Mouse (Mus musculus): ENCODE data around the gene Gpr3. TPM values are rescaled to one million over a fixed set of nuclear protein-coding genes. Genes with fewer than 3 reads are reported as not detected.

Gene Gpr3
- polyA plus RNA-seq, 1 experiment from 2014 or later: 2.5 TPM

GRCm38 (mm10) chr4:133172451-133172850 lies 39.9 kb downstream of the Gpr3 start:
- H3K9ac ChIP-seq (replicated peaks; ENCODE audit: low read depth, low read length): no peak overlapping the region
- no peaks in the 10 kb centered on the region for H3K36me3 ChIP-seq (ENCODE audit: control insufficient read depth, insufficient read depth, low read length)
- H3K4me2 ChIP-seq (ENCODE audit: low read depth, low read length): no peak overlapping the region
- H3K4me3 ChIP-seq (ENCODE audit: low read depth, low read length): no peak overlapping the region
- no peaks in the 10 kb centered on the region for H3K27me3 ChIP-seq (ENCODE audit: control insufficient read depth, insufficient read depth, low read length)
- no peak overlapping the region for H3K27ac ChIP-seq (ENCODE audit: low read depth, low read length)
- H3K9me3 ChIP-seq (ENCODE audit: control insufficient read depth, low read length): no peaks in the 10 kb centered on the region
- 94% methylated on average over 4 of the region's 4 CpGs for WGBS
- H3K4me1 ChIP-seq (ENCODE audit: control insufficient read depth, insufficient read depth, low read length): peaks cover 16% of the 10 kb centered on the region
- ATAC-seq (ENCODE audit: low read depth): no peak

- H3K36me3 ChIP-seq (ENCODE audit: control insufficient read depth, insufficient read depth, low read length): no peaks in the 10 kb centered on the region
- H3K9me3 ChIP-seq (ENCODE audit: control insufficient read depth, low read length): no peaks in the 10 kb centered on the region
- H3K4me1 ChIP-seq (ENCODE audit: control insufficient read depth, insufficient read depth, low read length): peaks cover 1% of the 10 kb centered on the region; the same call in 1 of the 2 replicates
- H3K9ac ChIP-seq (replicated peaks; ENCODE audit: low read depth, low read length): no peak overlapping the region
- no peaks in the 10 kb centered on the region for H3K27me3 ChIP-seq (ENCODE audit: control insufficient read depth, insufficient read depth, low read length)
- no peak overlapping the region for H3K4me3 ChIP-seq (ENCODE audit: low read depth, low read length)
- H3K4me2 ChIP-seq (ENCODE audit: low read depth, low read length): no peak overlapping the region
- no peak for ATAC-seq (ENCODE audit: low read depth)
- no peak overlapping the region for H3K27ac ChIP-seq (ENCODE audit: low read depth, low read length)
Observed at GRCm38 (mm10) chr4:133170616-133171015, 41.7 kb downstream of the Gpr3 start.

- H3K27ac ChIP-seq (ENCODE audit: low read depth, low read length): no peak overlapping the region
- H3K4me2 ChIP-seq (ENCODE audit: low read depth, low read length): no peak overlapping the region
- WGBS: 76% methylated on average over 3 of the region's 3 CpGs
- no peaks in the 10 kb centered on the region for H3K4me1 ChIP-seq (ENCODE audit: control insufficient read depth, insufficient read depth, low read length)
- H3K36me3 ChIP-seq (ENCODE audit: control insufficient read depth, insufficient read depth, low read length): no peaks in the 10 kb centered on the region
- no peak overlapping the region for H3K9ac ChIP-seq (replicated peaks; ENCODE audit: low read depth, low read length)
- H3K4me3 ChIP-seq (ENCODE audit: low read depth, low read length): no peak overlapping the region
- H3K27me3 ChIP-seq (ENCODE audit: control insufficient read depth, insufficient read depth, low read length): no peaks in the 10 kb centered on the region
- no peaks in the 10 kb centered on the region for H3K9me3 ChIP-seq (ENCODE audit: control insufficient read depth, low read length)
- ATAC-seq (ENCODE audit: low read depth): no peak
Observed at GRCm38 (mm10) chr4:133170056-133170524, 42.2 kb downstream of the Gpr3 start.

- no peak overlapping the region for H3K9ac ChIP-seq (replicated peaks; ENCODE audit: low read depth, low read length)
- H3K27ac ChIP-seq (ENCODE audit: low read depth, low read length): no peak overlapping the region
- no peaks in the 10 kb centered on the region for H3K9me3 ChIP-seq (ENCODE audit: control insufficient read depth, low read length)
- no peak overlapping the region for H3K4me3 ChIP-seq (ENCODE audit: low read depth, low read length)
- WGBS: 91% methylated on average over 10 of the region's 10 CpGs
- ATAC-seq (ENCODE audit: low read depth): no peak
- no peaks in the 10 kb centered on the region for H3K4me1 ChIP-seq (ENCODE audit: control insufficient read depth, insufficient read depth, low read length)
- H3K27me3 ChIP-seq (ENCODE audit: control insufficient read depth, insufficient read depth, low read length): no peaks in the 10 kb centered on the region
- no peak overlapping the region for H3K4me2 ChIP-seq (ENCODE audit: low read depth, low read length)
- no peaks in the 10 kb centered on the region for H3K36me3 ChIP-seq (ENCODE audit: control insufficient read depth, insufficient read depth, low read length)
Observed at GRCm38 (mm10) chr4:133169237-133170055, 42.9 kb downstream of the Gpr3 start.

GRCm38 (mm10) chr4:133166773-133167172 lies 45.6 kb downstream of the Gpr3 start:
- Histone ChIP-seq H3K9me3 (ENCODE audit: control insufficient read depth, low read length) (no peaks in the 10 kb centered on the region), H3K27me3 (ENCODE audit: control insufficient read depth, insufficient read depth, low read length) (no peaks in the 10 kb centered on the region), H3K36me3 (ENCODE audit: control insufficient read depth, insufficient read depth, low read length) (no peaks in the 10 kb centered on the region), H3K4me3 (ENCODE audit: low read depth, low read length) (no peak overlapping the region), H3K27ac (ENCODE audit: low read depth, low read length) (no peak overlapping the region), H3K9ac (replicated peaks; ENCODE audit: low read depth, low read length) (no peak overlapping the region), H3K4me2 (ENCODE audit: low read depth, low read length) (no peak overlapping the region), H3K4me1 (ENCODE audit: control insufficient read depth, insufficient read depth, low read length) (no peaks in the 10 kb centered on the region)
- 93% methylated on average over 9 of the region's 9 CpGs for WGBS
- ATAC-seq (ENCODE audit: low read depth): no peak

DNA sequence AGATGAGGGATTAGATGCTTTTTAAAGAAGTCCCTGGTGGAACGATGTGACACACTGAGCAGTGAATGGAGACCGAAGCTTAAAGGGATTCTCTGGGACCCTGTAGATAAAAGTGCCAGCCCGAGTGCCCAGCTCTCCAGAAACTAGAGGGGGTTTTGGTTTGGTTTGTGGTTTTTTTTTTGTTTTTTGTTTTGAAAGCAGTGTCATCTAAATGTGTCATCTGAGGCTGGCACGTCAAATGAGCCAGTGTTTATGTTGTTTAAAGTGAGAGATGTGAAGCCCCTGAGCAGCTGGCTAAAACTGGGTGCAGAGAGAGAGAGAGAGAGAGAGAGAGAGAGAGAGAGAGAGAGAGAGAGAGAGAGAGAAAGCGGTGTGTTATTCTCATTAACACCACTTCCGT lies 50.1 kb downstream of the Gpr3 start:
- H3K9me3 ChIP-seq (ENCODE audit: control insufficient read depth, low read length): no peaks in the 10 kb centered on the region
- H3K9ac ChIP-seq (replicated peaks; ENCODE audit: low read depth, low read length): no peak overlapping the region
- H3K4me1 ChIP-seq (ENCODE audit: control insufficient read depth, insufficient read depth, low read length): no peaks in the 10 kb centered on the region
- no peak overlapping the region for H3K4me2 ChIP-seq (ENCODE audit: low read depth, low read length)
- 83% methylated on average over 6 of the region's 6 CpGs for WGBS
- ATAC-seq (ENCODE audit: low read depth): no peak
- no peak overlapping the region for H3K27ac ChIP-seq (ENCODE audit: low read depth, low read length)
- H3K4me3 ChIP-seq (ENCODE audit: low read depth, low read length): no peak overlapping the region
- no peaks in the 10 kb centered on the region for H3K36me3 ChIP-seq (ENCODE audit: control insufficient read depth, insufficient read depth, low read length)
- no peaks in the 10 kb centered on the region for H3K27me3 ChIP-seq (ENCODE audit: control insufficient read depth, insufficient read depth, low read length)

GRCm38 (mm10) chr4:133160821-133161220 lies 51.5 kb downstream of the Gpr3 start:
- WGBS: 83% methylated on average over 4 of the region's 4 CpGs
- no peak for ATAC-seq (ENCODE audit: low read depth)

DNA sequence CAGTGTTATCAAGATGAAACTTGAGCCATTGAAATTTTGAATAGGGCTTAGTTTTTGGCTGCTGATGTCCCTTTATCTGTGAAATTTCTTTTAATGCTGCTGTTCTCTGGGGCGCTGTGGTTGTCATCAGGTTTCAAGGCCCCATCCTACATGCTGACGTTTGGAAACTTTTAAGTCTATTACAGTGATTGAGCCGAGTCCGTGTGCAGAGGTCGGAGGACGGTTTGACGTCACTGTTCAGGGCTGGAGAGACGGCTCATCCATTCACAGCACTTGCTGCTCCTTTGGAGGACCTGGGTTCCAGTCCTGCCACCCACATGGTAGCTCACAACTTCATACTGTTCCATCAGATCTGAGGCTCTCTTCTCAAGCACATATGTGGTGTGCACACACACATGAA lies 52.1 kb downstream of the Gpr3 start:
- no peak overlapping the region for H3K4me3 ChIP-seq (ENCODE audit: low read depth, low read length)
- no peak overlapping the region for H3K4me2 ChIP-seq (ENCODE audit: low read depth, low read length)
- H3K36me3 ChIP-seq (ENCODE audit: control insufficient read depth, insufficient read depth, low read length): no peaks in the 10 kb centered on the region
- no peak overlapping the region for H3K27ac ChIP-seq (ENCODE audit: low read depth, low read length)
- 76% methylated on average over 8 of the region's 8 CpGs for WGBS
- no peak overlapping the region for H3K9ac ChIP-seq (replicated peaks; ENCODE audit: low read depth, low read length)
- H3K4me1 ChIP-seq (ENCODE audit: control insufficient read depth, insufficient read depth, low read length): no peaks in the 10 kb centered on the region
- ATAC-seq (ENCODE audit: low read depth): no peak
- H3K27me3 ChIP-seq (ENCODE audit: control insufficient read depth, insufficient read depth, low read length): no peaks in the 10 kb centered on the region
- H3K9me3 ChIP-seq (ENCODE audit: control insufficient read depth, low read length): no peaks in the 10 kb centered on the region

More at GRCm38 (mm10) chr4:133160821-133161220, 51.5 kb downstream of the Gpr3 start:
- Histone ChIP-seq H3K9ac (replicated peaks; ENCODE audit: low read depth, low read length) (no peak overlapping the region), H3K27me3 (ENCODE audit: control insufficient read depth, insufficient read depth, low read length) (no peaks in the 10 kb centered on the region), H3K4me1 (ENCODE audit: control insufficient read depth, insufficient read depth, low read length) (no peaks in the 10 kb centered on the region), H3K36me3 (ENCODE audit: control insufficient read depth, insufficient read depth, low read length) (no peaks in the 10 kb centered on the region), H3K4me2 (ENCODE audit: low read depth, low read length) (no peak overlapping the region), H3K4me3 (ENCODE audit: low read depth, low read length) (no peak overlapping the region), H3K9me3 (ENCODE audit: control insufficient read depth, low read length) (no peaks in the 10 kb centered on the region), H3K27ac (ENCODE audit: low read depth, low read length) (no peak overlapping the region)

- no peak overlapping the region for H3K27ac ChIP-seq (ENCODE audit: low read depth, low read length)
- no peak overlapping the region for H3K9ac ChIP-seq (replicated peaks; ENCODE audit: low read depth, low read length)
- H3K27me3 ChIP-seq (ENCODE audit: control insufficient read depth, insufficient read depth, low read length): no peaks in the 10 kb centered on the region
- no peak overlapping the region for H3K4me3 ChIP-seq (ENCODE audit: low read depth, low read length)
- 40% methylated on average over 4 of the region's 4 CpGs for WGBS
- H3K4me1 ChIP-seq (ENCODE audit: control insufficient read depth, insufficient read depth, low read length): no peaks in the 10 kb centered on the region
- H3K4me2 ChIP-seq (ENCODE audit: low read depth, low read length): no peak overlapping the region
- no peaks in the 10 kb centered on the region for H3K9me3 ChIP-seq (ENCODE audit: control insufficient read depth, low read length)
- no peak for ATAC-seq (ENCODE audit: low read depth)
- no peaks in the 10 kb centered on the region for H3K36me3 ChIP-seq (ENCODE audit: control insufficient read depth, insufficient read depth, low read length)
Observed at GRCm38 (mm10) chr4:133159646-133160045, 52.7 kb downstream of the Gpr3 start.
